Mouse (Mus musculus): ENCODE measurements around the gene Cfb.

The Cfb gene

DNA sequence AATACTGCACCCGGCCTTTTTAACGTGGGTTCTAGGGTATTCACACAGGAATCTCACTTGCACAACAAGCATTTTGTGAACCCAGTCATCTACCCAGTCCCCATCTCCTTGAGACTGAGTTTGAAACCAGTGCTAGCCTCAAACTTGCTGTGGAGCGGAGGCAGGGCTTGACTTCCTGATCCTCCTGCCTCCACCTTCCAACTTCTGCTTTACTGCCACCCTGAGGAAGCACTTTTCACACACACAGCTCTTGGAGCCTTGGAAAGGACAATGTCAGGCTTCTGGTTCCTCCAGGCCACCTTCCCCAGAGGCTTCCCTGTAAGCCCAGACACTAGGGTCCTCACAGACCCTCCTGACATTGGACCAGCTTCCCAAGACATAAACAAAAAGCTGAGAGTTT is 21.0 kb upstream of the Cfb start:
- DNase-seq, result no peak

DNA sequence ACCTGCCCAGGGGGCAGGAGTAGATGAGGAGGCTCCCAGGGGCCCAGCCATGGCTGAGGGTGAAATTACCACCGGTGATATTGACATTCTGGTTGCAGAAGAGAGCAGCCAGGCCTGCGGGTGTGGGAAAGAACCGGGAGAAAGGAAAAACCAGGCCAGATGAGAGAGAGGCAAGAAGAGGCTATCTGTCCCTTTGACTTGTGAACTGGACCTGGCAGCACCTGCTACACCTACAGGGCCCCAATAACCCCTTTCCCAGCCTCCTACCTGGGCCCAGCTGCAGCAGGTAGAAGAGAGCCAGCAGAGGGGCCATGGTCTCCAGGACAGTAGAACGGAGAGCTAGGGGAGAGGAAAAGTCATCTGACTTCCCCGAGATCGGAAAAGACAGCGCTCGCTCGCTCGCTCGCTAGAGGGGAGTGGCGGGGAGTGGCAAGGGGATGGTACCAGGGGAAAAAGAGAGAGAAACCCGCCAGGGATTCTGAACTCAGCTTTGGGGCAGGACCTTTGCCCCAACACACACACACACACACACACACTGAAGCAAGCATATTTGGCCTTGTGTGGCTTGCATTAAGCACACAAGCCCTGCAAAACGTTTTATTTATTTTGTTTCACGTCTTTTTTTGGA is 19.5 kb upstream of the Cfb start, which contains the start of gene Gm20547:
Gene Gm20547 (minus strand): TSS at position 360 of the 628 bp plus-strand sequence.
- DNase-seq, result no peak

DNA sequence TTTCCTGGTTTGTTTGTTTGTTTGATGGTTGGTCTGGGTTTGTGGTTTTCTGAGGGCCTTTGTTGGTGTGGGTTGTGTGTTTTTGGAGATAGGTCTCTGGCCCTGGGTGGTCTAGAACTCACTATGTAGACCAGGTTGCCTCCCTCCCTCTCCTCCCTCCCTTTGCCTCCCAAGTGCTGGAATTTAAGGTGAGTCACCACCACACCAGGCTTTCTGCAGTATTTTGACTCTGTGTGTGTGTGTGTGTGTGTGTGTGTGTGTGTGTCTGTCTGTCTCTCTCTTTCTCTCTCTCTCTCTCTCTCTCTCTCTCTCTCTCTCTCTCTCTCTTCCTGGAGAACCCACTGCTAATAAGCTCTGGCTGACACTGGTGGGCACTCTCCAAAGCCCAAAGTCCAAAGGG is 18.8 kb upstream of the Cfb start:
- no peak for DNase-seq

DNA sequence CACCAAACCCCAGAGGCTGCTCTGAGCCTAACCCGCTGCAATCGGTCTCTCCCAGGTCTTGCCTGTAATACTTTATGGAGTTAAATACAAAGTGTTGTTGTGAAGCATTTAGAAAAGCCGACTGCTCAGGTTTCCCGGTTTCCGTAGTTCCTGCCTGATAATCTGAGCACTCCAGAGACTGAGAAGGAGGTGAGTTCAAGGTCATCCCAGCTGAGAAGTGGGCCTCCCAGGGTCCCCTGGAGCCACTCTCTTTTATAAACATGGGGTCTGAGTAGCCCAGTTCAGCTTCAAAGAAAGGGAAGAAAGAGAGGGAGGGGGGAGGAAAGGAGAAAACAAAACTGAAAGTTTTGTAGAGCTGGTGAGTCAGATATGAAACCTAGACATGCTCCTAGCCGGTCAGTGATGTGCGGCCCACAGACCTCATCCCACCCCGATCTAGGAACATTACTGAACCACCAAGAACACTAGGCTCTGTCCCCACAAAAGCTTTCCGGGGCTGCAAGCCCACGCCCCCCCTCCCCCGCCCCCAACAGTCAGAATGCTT is 17.1 kb upstream of the Cfb start, which contains the start of gene Zbtb12:
Gene Zbtb12 (plus strand): TSS at position 148 of the 544 bp plus-strand sequence.
- no peak for DNase-seq

DNA sequence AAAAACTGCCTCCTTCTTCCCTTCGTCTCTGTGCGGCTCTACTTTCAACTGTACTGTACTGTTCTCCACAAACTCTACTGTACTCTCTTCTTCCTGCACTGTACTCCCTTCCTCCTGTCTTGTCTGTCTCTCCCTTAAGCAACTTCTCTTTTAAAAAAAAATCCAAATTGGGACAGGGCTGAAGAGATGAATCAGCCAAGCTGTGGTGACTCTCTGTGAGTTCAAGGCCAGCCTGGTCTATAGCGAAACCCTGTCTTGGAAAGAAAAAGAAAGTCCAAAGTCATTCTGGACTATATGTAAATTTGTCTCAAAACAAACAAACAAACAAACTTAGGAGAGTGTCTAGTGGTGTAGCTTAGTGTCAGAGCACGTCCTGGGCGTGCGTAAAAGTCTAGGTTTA is 12.0 kb upstream of the Cfb start:
- DNase-seq, result no peak

DNA sequence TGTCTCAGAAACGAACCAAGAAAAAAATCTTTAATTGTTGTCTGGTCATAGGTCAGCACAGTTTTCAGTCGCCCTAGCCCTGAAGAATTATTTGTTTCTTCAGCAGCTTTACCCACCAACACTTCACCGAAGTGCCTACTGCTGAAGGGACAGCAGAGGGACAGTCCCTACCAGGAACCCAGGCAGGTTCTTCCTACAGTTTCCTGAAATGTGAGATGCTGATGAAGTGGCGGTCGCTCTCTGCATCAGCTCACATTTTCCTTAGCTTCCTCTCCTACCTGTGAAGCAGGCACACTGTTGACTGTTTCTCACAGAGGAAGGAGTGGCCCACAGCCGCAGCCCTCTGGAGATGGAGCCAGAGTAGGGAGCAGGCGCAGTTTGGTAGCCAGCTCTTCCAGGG is 3.7 kb upstream of the Cfb start:
- DNase-seq, result no peak

DNA sequence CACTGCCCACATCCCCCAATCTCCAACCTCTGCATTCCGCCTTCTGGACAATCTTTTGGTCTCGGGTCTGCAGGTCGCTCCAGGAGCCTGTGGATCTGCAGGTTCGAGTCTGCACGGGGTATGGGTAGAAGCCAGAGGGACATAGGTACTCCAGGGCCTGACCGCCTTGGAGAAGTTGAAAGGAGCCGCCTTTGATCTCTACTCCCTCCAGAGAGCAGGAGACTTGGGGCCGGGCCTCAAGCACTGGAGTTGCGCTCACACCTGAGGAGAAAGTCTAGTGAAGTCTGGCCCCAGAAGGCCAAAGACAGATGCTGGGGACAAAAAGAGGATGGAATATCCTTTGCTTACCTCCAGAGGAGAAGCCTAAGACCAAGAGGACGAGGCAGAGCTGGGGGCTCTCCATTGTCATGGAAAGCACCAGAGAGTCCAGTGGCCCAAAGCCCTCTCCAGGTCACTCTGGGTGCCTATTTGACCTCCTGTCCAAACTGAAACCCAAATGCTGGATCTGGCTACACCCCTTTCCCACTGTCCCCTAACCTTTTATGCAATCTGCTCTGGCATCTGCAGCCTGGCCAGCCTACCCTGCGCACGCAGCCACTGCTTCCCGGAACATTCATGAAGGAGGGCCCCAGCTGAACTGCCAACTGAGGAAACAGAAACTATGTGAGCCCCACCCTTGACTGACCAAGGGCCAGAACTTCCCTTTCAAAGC is 458 bp downstream of the Cfb start:
- DNase-seq, result peak in 1 of 2 experiments; percentile 50

DNA sequence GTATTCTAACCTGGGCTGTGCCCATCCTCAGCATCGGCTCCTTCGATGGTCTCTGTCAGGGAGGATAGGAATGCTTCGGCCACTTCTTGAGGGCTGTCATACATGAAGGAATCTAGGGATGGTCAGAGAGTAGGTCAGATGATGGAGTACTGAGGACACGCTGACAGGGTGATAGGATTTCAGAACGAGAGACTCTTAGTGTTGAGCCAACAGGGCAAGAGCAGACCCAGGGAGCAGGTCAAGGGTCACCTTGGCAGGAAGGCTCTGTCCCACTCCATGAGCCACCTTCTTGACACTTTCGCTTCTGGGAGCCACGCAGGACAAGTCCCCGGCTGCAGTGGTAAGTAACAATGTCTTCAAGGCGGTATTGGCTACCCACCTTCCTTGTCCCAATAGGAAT is 1.8 kb downstream of the Cfb start:
- no peak for DNase-seq

DNA sequence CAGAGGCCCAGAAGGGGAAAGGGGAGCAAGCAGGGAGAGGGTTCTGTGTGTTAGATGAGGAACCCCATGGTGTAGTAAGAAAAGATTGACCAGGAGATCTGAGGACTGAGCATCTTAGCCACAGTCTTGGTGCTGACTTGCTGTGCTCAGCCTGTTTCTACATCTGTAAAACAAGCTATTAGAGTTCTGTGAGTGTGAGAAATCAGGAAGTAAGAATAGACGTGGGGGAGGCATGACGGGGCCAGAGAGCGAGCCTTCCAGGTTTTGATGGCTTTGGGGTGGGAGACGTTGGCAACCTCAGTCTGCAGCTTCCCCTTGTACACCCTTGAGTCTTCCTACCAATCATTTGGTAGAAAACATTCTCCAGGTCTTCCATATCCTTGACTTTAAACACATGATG is 3.6 kb downstream of the Cfb start:
- DNase-seq, result no peak

DNA sequence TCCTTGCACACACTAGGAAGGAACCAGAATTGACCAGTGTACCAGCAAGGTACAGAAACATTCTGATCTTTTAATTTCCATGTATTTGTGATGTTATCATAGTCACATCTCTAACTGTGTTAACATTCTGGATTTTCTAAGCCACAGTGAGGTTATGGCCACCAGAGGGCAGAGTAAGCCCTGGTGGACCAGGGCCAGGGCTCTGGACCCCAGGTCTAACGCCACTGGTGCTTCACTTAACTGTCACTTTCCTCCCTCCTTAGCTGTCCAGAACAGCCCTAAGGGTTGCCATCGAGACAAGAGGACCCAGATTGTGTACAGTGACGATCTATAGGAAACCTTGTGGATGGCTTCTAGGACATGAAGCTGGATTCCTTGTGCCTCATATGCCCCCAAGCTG is 6.5 kb downstream of the Cfb start:
- DNase-seq, result peak; percentile 43 to 64

DNA sequence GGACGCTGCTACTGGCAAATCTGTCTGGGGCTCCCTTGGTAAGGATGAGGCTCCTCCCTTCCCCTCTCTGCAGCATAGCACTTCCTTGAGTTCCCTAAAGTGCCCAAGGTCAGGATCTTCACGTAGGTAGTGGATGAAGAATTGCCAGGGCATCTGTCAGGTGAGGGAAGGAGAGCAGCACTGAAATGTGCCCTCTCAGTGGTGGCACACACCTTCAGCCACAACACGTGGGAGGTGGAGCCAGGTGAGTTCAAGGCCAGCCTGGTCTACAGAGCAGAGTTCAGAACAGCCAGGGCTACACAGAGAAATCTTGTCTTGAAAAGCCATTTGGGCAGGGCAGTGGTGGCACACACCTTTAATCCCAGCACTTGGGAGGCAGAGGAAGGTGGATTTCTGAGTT is 7.6 kb downstream of the Cfb start:
- DNase-seq, result no peak

DNA sequence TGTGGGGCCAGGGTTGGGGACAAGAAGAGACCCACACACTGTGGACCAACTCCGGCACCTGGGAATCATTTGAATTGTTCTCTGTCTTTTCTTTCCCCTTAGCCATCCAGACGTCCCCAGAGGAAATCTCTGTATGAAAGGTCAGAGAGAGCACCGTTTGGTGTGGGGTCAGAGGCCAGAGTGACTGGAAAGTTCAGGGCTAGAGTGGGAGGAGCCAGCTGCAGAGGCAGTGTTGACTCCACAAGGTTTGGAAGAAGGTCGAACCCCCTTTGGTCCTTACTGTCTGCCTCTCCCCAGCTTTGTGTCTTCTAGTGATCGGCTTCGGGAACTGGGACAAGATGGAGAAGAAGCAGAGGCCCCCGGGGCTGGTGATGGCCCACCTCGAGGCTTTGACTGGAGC is 8.8 kb downstream of the Cfb start:
- no peak for DNase-seq

DNA sequence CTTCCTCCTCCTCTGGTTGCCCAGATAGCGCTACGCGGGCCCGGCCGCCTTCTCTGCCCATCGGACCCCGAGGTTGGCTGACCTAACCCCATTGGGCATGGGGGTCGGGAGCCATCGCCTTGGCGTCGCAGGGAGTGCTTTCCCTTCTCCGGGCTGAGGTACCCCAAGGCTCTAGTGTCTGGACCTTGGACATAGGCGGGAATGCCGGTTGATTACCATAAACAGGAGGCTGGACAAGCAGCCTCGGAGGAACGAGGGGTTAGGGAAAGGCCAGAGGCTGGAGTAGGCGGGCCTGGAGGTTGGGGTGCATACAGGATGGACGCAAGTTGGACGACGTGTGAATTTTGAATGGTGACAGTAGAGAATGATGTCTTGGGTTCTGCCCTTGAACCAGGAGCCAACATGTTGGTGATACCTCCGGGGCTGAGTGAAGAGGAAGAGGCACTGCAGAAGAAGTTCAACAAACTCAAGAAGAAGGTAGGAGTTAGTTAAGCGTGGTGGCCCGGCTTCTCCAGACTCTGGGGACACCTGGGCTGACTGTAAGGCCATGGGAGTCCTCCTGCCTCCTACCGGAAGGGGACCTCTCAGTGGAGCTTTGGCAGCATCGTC is 11.7 kb downstream of the Cfb start:
- peak in 1 of 2 experiments; percentile 20 for DNase-seq

DNA sequence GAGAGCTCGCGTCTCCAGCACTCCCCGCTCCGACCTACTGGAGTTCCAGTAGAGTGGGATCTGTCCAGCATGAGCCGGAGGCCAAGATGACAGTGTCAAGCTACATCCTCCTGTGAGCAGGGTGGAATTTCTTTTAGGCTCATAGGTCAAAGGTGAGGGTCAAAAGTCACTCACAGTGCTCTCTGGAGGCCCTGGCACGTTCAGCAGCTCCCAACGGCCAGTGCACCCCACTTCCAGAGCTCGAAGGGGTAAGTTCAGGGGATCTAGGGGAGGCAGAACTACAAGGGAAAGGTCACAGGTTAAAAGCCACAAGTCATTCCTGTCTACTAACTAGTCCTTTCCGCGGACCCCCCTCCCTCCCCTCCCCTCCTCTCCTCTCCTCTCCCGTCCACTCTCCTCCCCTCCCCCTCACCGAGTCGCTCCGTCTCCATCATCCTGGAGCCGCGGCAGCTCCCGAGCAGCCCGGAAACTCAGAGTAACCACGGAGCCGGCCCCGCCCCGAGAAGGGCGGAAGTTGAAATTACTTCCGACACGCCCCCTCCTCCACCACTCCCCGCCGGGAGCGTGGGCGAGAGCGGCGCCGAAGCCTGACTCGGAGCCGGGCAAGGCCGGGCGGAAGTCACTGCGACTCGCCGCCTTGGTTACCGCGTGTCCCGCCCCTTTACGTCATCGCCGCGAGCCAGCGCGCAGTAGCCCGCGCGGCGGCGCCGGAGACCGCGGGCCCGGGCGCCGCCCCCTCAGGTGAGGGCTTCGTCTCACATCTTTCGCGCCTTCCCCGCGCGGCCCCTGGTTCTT is 12.4 kb downstream of the Cfb start, which contains the start of the genes Skiv2l and Nelfe:
Gene Skiv2l (minus strand): TSS at position 489 of the 795 bp plus-strand sequence.
Gene Nelfe (plus strand): TSS at position 670 of the 795 bp plus-strand sequence.
- DNase-seq, result peak; percentile 98

DNA sequence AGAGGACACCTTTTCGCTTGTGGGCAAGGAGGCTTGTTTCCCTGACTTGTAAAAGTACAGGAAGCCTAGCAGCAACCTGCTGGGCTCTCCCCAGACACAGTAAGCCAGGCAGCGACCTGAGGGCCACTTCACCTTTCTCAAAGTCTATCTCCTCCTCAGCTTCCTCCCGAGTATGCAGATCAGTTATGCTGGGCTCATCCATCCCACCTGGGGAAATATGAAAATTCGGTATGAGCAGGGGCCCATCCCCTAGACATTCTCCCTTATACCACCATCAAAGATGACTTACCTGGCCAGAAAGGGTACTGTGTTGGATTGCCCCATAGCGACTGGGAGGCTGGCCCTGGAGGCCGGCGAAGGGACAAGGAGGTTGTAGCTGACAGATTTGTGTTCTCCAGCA is 14.7 kb downstream of the Cfb start:
- DNase-seq, result no peak

DNA sequence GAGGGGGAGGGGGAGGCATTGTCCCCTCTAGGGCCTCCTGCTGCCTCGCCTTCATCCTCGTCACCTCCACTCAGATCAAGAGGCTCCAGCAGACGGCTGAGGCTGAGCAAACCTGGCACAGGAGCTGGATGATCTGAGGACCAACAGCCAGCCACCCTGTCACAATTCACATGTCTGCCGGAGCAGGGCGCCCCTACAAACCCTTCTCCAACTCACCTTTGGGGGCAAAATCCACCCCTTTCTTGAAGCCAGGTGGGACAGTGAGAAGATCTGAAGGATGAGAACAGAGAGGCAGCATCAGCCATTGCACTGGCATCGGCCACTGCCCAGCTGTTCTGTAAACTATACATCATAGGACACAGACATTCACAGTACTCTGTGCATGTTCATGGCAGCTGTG is 15.1 kb downstream of the Cfb start:
- no peak for DNase-seq

DNA sequence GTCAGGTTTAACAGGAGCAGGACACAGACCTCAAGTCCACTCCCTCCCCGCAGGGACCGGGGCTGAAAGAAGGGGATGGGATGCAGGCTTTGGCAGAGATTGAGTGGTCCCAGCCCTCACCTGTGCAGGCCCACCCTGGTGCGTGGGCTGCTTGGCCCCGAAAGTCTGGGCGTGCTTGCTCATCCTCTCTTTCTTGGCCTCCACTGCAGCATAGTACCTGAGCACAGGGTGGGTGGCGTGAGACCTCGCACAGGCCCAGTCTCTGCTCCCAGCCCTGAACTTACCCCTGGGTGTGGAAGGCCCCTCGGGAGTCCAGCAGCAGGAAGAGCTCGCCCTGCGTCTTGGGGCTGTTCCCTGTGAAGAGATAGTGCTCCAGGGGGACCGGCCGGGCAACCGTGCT is 17.4 kb downstream of the Cfb start:
- DNase-seq, result peak in 1 of 2 experiments; percentile 24

DNA sequence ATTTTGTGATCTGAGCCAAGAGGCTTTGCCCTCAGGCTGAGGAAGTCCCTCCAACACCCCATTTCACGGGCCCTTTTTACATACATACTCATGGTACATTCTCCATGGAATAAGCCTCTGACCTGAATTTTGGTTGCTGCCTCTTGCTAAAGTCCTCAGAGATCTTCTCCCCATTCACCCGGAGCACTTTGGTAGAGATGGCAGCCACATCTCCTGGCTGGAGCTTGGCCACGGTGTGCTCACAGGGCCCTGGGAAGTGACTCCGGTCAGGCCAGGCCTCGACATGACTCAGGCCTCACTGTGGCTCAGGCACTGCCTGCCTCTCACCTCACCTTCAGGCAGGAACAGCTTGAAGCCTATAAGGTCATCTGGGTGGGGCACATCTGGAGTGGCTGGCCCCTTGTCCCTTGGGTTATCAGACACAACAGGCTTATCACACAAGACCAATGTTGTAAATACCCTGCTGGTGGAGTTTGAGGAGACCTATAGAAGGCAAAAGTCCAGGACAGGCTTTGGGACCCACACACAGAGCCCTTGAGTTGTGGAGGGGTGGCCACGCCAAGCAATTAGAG is 21.5 kb downstream of the Cfb start:
- no peak for DNase-seq

DNA sequence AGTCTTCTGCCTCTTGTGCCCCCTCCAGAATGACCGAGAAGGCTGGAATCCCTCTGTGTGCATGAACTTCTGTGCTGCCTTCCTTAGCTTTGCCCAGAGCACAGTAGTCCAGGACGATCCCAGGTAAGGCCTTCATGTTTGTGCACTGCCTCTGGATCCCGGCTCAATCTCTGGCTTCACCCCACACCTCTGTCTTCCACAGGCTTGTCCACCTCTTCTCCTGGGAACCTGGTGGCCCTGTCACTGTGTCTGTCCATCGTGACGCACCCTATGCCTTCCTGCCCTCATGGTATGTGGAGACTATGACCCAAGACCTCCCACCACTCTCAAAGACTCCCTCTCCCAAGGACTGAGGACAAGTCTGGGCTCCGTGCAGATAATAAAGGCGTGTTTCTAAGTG is 23.5 kb downstream of the Cfb start:
- DNase-seq, result no peak

DNA sequence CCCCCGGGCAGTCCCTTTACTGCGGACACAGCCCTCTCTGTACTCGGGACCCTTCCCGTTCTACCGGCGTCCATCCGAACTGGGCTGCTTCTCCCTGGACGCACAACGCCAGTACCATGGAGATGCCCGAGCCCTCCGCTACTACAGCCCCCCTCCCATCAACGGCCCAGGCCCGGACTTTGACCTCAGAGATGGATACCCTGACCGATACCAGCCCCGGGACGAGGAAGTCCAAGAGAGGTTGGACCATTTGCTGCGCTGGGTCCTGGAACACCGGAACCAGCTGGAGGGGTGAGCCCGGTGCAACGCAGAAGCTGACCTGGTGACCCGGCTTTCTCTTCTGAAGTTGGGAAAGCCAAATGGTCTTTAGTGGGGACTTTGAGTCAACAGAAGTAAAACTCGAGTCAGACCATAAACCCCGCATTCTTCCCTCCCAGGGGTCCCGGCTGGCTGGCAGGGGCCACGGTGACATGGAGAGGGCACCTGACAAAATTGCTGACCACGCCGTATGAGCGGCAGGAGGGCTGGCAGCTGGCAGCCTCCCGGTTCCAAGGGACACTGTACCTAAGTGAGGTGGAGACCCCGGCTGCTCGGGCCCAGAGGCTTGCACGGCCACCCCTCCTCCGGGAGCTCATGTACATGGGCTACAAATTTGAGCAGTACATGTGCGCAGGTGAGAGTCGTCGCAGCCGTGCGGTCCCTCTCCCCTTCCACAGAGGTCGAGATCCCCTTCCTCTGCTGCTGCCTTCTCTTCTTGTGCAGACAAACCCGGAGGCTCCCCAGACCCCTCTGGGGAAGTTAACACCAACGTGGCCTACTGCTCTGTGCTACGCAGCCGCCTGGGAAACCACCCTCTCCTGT is 24.6 kb downstream of the Cfb start:
- DNase-seq, result peak in 1 of 2 experiments; percentile 18

DNA sequence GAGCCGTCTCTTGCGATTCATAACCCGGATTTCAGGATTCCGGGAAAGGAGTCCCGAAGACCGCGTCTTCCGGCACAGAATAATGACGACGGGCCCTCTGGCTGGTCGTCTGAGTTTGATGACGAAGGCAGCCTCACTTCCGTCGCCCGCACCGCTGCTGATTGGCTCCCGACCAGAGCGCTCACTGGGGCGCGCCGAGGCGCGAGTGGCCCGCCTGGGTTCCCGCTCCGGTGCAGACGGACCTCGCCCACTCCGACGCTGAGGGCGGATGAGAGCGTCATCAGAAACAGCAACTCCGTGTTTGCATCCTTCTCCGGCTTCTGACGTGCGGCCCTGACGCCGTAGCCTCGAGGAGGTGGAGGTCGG is 25.5 kb downstream of the Cfb start, which contains the start of the genes Stk19 and Dxo:
Gene Stk19 (minus strand): TSS at position 90 of the 366 bp plus-strand sequence.
Gene Dxo (plus strand): TSS at position 164 of the 366 bp plus-strand sequence.
- DNase-seq, result peak; percentile 97

All from lung, postnatal 4 days (tissue).